Mouse (Mus musculus): ENCODE measurements around the gene Ctsl.

Ctsl gene

GRCm38 (mm10) chr13:64309842-64310241 lies 60.8 kb downstream of the Ctsl start:
- no peaks in the 10 kb centered on the region for H3K9me3 ChIP-seq (ENCODE audit: low read length)
- no peaks in the 10 kb centered on the region for H3K27me3 ChIP-seq (ENCODE audit: insufficient read depth, low read length)
- peaks cover 20% of the 10 kb centered on the region for H3K4me1 ChIP-seq (replicated peaks; ENCODE audit: low read depth, low read length)
- peaks cover 26% of the 10 kb centered on the region for H3K36me3 ChIP-seq (ENCODE audit: insufficient read depth, low read length)
- TF ChIP-seq POU5F1 (IDR thresholded peaks at IDR 0.05; ENCODE audit: borderline replicate concordance, low read length): no peak
- no peak for TF ChIP-seq CTCF (conservative IDR thresholded peaks at IDR 0.05; ENCODE audit: low read length)
- no peak for TF ChIP-seq NANOG (IDR thresholded peaks at IDR 0.05; ENCODE audit: borderline replicate concordance, low read length)
- no peak overlapping the region for H3K4me3 ChIP-seq (replicated peaks; ENCODE audit: low read length)

All from E14TG2a.4 (cell line).